Mouse (Mus musculus) heart, postnatal 0 days (tissue): ENCODE data around the gene Tacr2.

Experiments
- CTCF ChIP-seq: IDR thresholded peaks from 2 replicates; pipeline ENCODE4 v1.5.1; 2016; ENCODE audit warnings: antibody characterized with exemption, control low read depth, low read depth
- EP300 ChIP-seq: IDR thresholded peaks from 2 replicates; pipeline ENCODE4 v1.6.1; 2016; ENCODE audit warnings: antibody characterized with exemption, low read depth

GRCm38 (mm10) chr10:62218789-62219172, 33.5 kb upstream of the Tacr2 start:
- TF ChIP-seq CTCF = no peak
- no peak for TF ChIP-seq EP300
